Mouse (Mus musculus): ENCODE data around the gene Cirbp. TPM values are rescaled to one million over a fixed set of nuclear protein-coding genes. Genes with fewer than 3 reads are reported as not detected.

The Cirbp gene
- total RNA-seq, 2 experiments from 2014 or later = 88.3 to 103 TPM

- Histone ChIP-seq H3K27ac (no peak overlapping the region), H3K4me3 (no peak overlapping the region)
- DNase-seq (ENCODE audit: low spot score in 2 of 2) = no peak
- TF ChIP-seq CTCF (conservative IDR thresholded peaks at IDR 0.05) = no peak
Measured at GRCm38 (mm10) chr10:80187739-80188138, 22.0 kb downstream of the Cirbp start.

- no peak for DNase-seq (ENCODE audit: low spot score in 2 of 2)
- no peak for TF ChIP-seq CTCF (conservative IDR thresholded peaks at IDR 0.05)
- no peak overlapping the region for H3K27ac ChIP-seq
- H3K4me3 ChIP-seq = no peak overlapping the region
Measured at GRCm38 (mm10) chr10:80188453-80189024, 22.8 kb downstream of the Cirbp start.

GRCm38 (mm10) chr10:80189999-80190398 lies 24.2 kb downstream of the Cirbp start:
- DNase-seq (ENCODE audit: low spot score in 2 of 2) = no peak
- H3K4me3 ChIP-seq = peak overlapping the region; percentile 54
- TF ChIP-seq CTCF (conservative IDR thresholded peaks at IDR 0.05) = no peak
- H3K27ac ChIP-seq = peak overlapping the region; percentile 92

GRCm38 (mm10) chr10:80190491-80191051 lies 24.8 kb downstream of the Cirbp start:
- Histone ChIP-seq H3K4me3 (peak overlapping the region; percentile 54), H3K27ac (peak overlapping the region; percentile 92)
- TF ChIP-seq CTCF (conservative IDR thresholded peaks at IDR 0.05) = no peak
- DNase-seq (ENCODE audit: low spot score in 2 of 2) = peak in 1 of 2 experiments; percentile 51

GRCm38 (mm10) chr10:80193976-80194375 lies 28.2 kb downstream of the Cirbp start:
- no peak for DNase-seq (ENCODE audit: low spot score in 2 of 2)
- TF ChIP-seq CTCF (conservative IDR thresholded peaks at IDR 0.05) = no peak
- no peak overlapping the region for H3K27ac ChIP-seq
- no peak overlapping the region for H3K4me3 ChIP-seq

- H3K4me3 ChIP-seq = no peak overlapping the region
- no peak for TF ChIP-seq CTCF (conservative IDR thresholded peaks at IDR 0.05)
- no peak for DNase-seq (ENCODE audit: low spot score in 2 of 2)
- H3K27ac ChIP-seq = no peak overlapping the region
Measured at GRCm38 (mm10) chr10:80194441-80194840, 28.7 kb downstream of the Cirbp start.

- TF ChIP-seq CTCF (conservative IDR thresholded peaks at IDR 0.05) = no peak
- DNase-seq (ENCODE audit: low spot score in 2 of 2) = no peak
- Histone ChIP-seq H3K4me3 (no peak overlapping the region), H3K27ac (no peak overlapping the region)
Measured at GRCm38 (mm10) chr10:80196167-80196566, 30.4 kb downstream of the Cirbp start.

GRCm38 (mm10) chr10:80196778-80197581 lies 31.2 kb downstream of the Cirbp start:
- no peak for TF ChIP-seq CTCF (conservative IDR thresholded peaks at IDR 0.05)
- no peak overlapping the region for H3K4me3 ChIP-seq
- no peak for DNase-seq (ENCODE audit: low spot score in 2 of 2)
- no peak overlapping the region for H3K27ac ChIP-seq

GRCm38 (mm10) chr10:80199440-80200008 lies 33.7 kb downstream of the Cirbp start:
- H3K4me3 ChIP-seq = no peak overlapping the region
- peak; percentile 77 to 82 for DNase-seq (ENCODE audit: low spot score in 2 of 2)
- TF ChIP-seq CTCF (conservative IDR thresholded peaks at IDR 0.05) = peak; percentile 97
- H3K27ac ChIP-seq = no peak overlapping the region

- no peak for DNase-seq (ENCODE audit: low spot score in 2 of 2)
- no peak overlapping the region for H3K4me3 ChIP-seq
- TF ChIP-seq CTCF (conservative IDR thresholded peaks at IDR 0.05) = no peak
Measured at GRCm38 (mm10) chr10:80200485-80200884, 34.7 kb downstream of the Cirbp start.

GRCm38 (mm10) chr10:80204055-80204454 lies 38.3 kb downstream of the Cirbp start:
- no peak overlapping the region for H3K27ac ChIP-seq
- TF ChIP-seq CTCF (conservative IDR thresholded peaks at IDR 0.05) = no peak

More at GRCm38 (mm10) chr10:80200485-80200884, 34.7 kb downstream of the Cirbp start:
- no peak overlapping the region for H3K27ac ChIP-seq

GRCm38 (mm10) chr10:80207201-80207600 lies 41.4 kb downstream of the Cirbp start:
- DNase-seq (ENCODE audit: low spot score in 2 of 2) = no peak
- Histone ChIP-seq H3K27ac (no peak overlapping the region), H3K4me3 (no peak overlapping the region)
- TF ChIP-seq CTCF (conservative IDR thresholded peaks at IDR 0.05) = no peak

More at GRCm38 (mm10) chr10:80204055-80204454, 38.3 kb downstream of the Cirbp start:
- no peak overlapping the region for H3K4me3 ChIP-seq
- no peak for DNase-seq (ENCODE audit: low spot score in 2 of 2)

- Histone ChIP-seq H3K27ac (no peak overlapping the region), H3K4me3 (no peak overlapping the region)
- no peak for TF ChIP-seq CTCF (conservative IDR thresholded peaks at IDR 0.05)
- DNase-seq (ENCODE audit: low spot score in 2 of 2) = no peak
Measured at GRCm38 (mm10) chr10:80207676-80208075, 41.9 kb downstream of the Cirbp start.

All from layer of hippocampus, adult 2 months (tissue).